Mouse (Mus musculus): ENCODE measurements around the gene Ccdc157.

- no peak for TF ChIP-seq CTCF (IDR thresholded peaks at IDR 0.05; ENCODE audit: extremely low read depth, insufficient read depth, low read length)
- TF ChIP-seq POLR2A (IDR thresholded peaks at IDR 0.05; ENCODE audit: extremely low read depth, insufficient read depth, low read length), result no peak
Measured at GRCm38 (mm10) chr11:4138964-4139363, 21.1 kb downstream of the Ccdc157 start.

Measured in cortical plate, adult 2 months (tissue).